Mouse (Mus musculus): ENCODE measurements around the gene Slc7a4.

DNA sequence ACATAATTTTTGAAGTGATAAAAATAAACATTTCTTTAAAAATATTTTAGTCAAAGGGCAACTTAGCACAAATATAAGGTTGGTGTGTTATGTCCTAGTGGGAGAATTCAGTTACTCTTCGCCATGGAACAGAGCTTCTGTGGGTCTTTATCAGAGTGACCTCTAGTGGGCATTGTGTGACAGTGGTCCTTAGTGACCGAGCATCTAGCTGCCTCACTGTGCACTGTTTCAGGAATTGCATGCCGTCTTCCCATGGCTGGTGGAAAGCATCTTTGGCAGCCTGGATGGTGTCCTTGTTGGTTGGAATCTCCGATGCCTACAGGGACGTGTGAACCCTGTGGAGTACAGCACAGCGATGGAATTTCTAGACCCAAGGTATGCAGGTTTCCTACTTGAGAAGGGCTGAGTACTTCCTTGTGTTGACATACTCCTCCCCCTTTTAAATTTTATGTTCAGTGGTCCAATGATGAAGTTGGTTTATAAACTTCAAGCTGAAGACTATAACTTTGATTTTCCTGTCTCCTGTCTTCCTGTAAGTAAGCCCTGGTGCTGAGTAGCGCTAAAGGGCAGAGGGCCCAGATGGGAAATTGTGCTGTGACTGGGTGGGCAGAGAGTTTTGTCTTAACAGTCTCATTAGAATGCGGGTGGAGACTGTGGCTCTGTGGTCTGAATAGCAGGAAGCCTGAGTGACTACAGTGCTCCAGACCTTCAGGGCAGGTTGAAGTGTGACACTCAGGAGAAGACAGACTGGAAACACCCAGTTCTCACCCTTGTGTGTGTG is 42.7 kb upstream of the Slc7a4 start:
- no peak for TF ChIP-seq POLR2A (IDR thresholded peaks at IDR 0.05; ENCODE audit: insufficient read depth, low read length)
- peak; percentile 43 for TF ChIP-seq CTCF (IDR thresholded peaks at IDR 0.05; ENCODE audit: low read depth, low read length)

All from ES-Bruce4 (cell line).